Mouse (Mus musculus): ENCODE measurements around the gene Trpc7. TPM values are rescaled to one million over a fixed set of nuclear protein-coding genes. Genes with fewer than 3 reads are reported as not detected.

Gene Trpc7
- 0.07 TPM in 1 of 2 replicates, not detected in the other for polyA plus RNA-seq (2016; fragmentation: Nextera tagmentation; extraction: Ambion mirVana)

DNA sequence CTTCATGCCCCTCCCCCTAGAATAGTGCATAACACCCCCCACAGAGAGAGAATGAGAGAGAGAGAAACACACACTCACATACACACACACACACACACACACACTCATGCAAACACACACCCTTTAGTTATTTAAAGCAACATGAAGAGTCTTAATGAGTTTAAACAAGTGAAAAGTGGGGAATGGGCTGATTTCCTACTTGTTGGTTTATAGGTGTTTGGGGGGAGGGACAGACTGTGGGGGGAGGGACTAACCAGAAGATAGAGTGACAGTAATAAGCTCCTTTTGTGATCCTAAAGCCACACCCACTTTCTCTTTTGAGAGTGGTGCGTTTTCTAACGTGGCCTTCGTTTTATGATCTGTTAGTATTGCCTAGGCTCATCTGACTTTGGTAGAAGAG is at the start of gene Trpc7:
Gene Trpc7 (minus strand): TSS at position 101 of the 400 bp plus-strand sequence.
- H3K4me1 ChIP-seq (replicated peaks): peaks cover 15% of the 10 kb centered on the region
- peaks cover 5% of the 10 kb centered on the region; the same call in 1 of the 2 replicates for H3K27me3 ChIP-seq (ENCODE audit: insufficient read depth, poor library complexity, severe bottlenecking)
- 87% methylated on average over 3 of the region's 3 CpGs for WGBS
- no peaks in the 10 kb centered on the region for H3K9me3 ChIP-seq
- H3K4me3 ChIP-seq: peak within 1 kb of the TSS; percentile 22; the same call in 1 of the 2 replicates
- no peak within 1 kb of the TSS for H3K27ac ChIP-seq
- H3K36me3 ChIP-seq: no peaks in the 10 kb centered on the region
- no peak for DNase-seq (ENCODE audit: low spot score)

DNA sequence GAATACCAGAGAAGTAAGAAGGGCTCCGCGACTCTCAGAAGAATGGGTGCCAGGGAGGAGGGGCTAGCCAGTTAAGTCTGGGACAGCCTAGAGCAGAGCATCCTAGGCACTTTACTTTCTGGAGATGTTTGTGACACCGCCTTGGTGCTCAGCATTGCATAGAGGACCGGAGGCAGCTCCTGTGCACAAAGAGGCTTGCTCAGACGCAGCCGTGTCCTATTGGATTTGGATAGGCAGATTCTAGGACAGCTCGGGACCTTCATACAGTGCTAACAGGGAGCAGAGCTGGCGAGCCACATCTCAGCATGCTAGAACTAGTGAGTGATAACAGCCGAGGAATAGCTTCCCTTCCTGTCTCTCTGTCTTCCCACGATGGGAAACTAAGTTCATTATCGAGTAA is 43.5 kb upstream of the Trpc7 start:
- DNase-seq (ENCODE audit: low spot score): no peak
- no peaks in the 10 kb centered on the region for H3K4me1 ChIP-seq (replicated peaks)
- H3K27ac ChIP-seq: no peak overlapping the region
- 88% methylated on average over 11 of the region's 11 CpGs for WGBS
- H3K4me3 ChIP-seq: no peak overlapping the region
- H3K27me3 ChIP-seq (ENCODE audit: insufficient read depth, poor library complexity, severe bottlenecking): no peaks in the 10 kb centered on the region
- no peaks in the 10 kb centered on the region for H3K36me3 ChIP-seq
- no peaks in the 10 kb centered on the region for H3K9me3 ChIP-seq

GRCm38 (mm10) chr13:56933832-56934510 is 38.2 kb upstream of the Trpc7 start:
- H3K4me1 ChIP-seq (replicated peaks): no peaks in the 10 kb centered on the region
- H3K9me3 ChIP-seq: 0 out of 2 replicates have a peak, but pooled peaks cover 5% of the 10 kb centered on the region
- no peak overlapping the region for H3K4me3 ChIP-seq
- no peaks in the 10 kb centered on the region for H3K36me3 ChIP-seq
- no peak for DNase-seq (ENCODE audit: low spot score)
- no peaks in the 10 kb centered on the region for H3K27me3 ChIP-seq (ENCODE audit: insufficient read depth, poor library complexity, severe bottlenecking)
- no peak overlapping the region for H3K27ac ChIP-seq
- 71% methylated on average over 11 of the region's 11 CpGs for WGBS

DNA sequence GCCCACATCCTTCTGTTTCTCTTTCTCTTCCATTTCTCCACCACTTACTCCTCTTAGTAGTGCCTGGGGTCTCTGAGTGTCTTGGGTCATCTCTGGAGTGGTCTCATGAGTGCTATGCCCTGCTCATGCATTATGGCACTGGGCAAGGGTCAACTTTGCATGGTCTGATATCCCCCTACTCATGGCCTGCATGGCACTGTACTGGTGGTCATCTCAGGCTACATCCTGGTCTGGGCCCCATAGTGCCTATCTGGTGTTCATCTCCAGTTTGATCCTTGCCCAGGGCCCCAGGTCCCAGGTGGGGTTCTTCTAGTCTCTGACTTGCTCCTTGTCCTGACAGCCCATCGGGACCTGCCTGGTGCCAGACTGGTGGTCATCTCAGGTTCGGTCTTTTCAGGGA is 34.6 kb upstream of the Trpc7 start:
- WGBS: 94% methylated on average over 2 of the region's 2 CpGs
- Histone ChIP-seq H3K27ac (no peak overlapping the region), H3K27me3 (ENCODE audit: insufficient read depth, poor library complexity, severe bottlenecking) (no peaks in the 10 kb centered on the region), H3K4me3 (no peak overlapping the region), H3K4me1 (replicated peaks) (no peaks in the 10 kb centered on the region), H3K9me3 (0 out of 2 replicates have a peak, but pooled peaks cover 5% of the 10 kb centered on the region), H3K36me3 (no peaks in the 10 kb centered on the region)
- no peak for DNase-seq (ENCODE audit: low spot score)

- 88% methylated on average over 2 of the region's 2 CpGs for WGBS
- Histone ChIP-seq H3K9me3 (no peaks in the 10 kb centered on the region), H3K36me3 (no peaks in the 10 kb centered on the region), H3K27ac (no peak overlapping the region), H3K4me3 (no peak overlapping the region), H3K27me3 (ENCODE audit: insufficient read depth, poor library complexity, severe bottlenecking) (no peaks in the 10 kb centered on the region), H3K4me1 (replicated peaks) (no peaks in the 10 kb centered on the region)
- no peak for DNase-seq (ENCODE audit: low spot score)
Observed at GRCm38 (mm10) chr13:56922976-56923375, 27.2 kb upstream of the Trpc7 start.

GRCm38 (mm10) chr13:56921251-56921650 is 25.5 kb upstream of the Trpc7 start:
- Histone ChIP-seq H3K9me3 (no peaks in the 10 kb centered on the region), H3K36me3 (no peaks in the 10 kb centered on the region), H3K27me3 (ENCODE audit: insufficient read depth, poor library complexity, severe bottlenecking) (no peaks in the 10 kb centered on the region), H3K27ac (no peak overlapping the region), H3K4me3 (no peak overlapping the region), H3K4me1 (replicated peaks) (no peaks in the 10 kb centered on the region)
- WGBS: 68% methylated on average over 3 of the region's 3 CpGs
- no peak for DNase-seq (ENCODE audit: low spot score)

GRCm38 (mm10) chr13:56914721-56915120 is 18.9 kb upstream of the Trpc7 start:
- 87% methylated on average over 7 of the region's 7 CpGs for WGBS
- Histone ChIP-seq H3K27me3 (ENCODE audit: insufficient read depth, poor library complexity, severe bottlenecking) (no peaks in the 10 kb centered on the region), H3K27ac (no peak overlapping the region), H3K4me3 (no peak overlapping the region), H3K9me3 (no peaks in the 10 kb centered on the region), H3K36me3 (no peaks in the 10 kb centered on the region), H3K4me1 (replicated peaks) (peaks cover 3% of the 10 kb centered on the region; the same call in 1 of the 2 replicates)
- no peak for DNase-seq (ENCODE audit: low spot score)

DNA sequence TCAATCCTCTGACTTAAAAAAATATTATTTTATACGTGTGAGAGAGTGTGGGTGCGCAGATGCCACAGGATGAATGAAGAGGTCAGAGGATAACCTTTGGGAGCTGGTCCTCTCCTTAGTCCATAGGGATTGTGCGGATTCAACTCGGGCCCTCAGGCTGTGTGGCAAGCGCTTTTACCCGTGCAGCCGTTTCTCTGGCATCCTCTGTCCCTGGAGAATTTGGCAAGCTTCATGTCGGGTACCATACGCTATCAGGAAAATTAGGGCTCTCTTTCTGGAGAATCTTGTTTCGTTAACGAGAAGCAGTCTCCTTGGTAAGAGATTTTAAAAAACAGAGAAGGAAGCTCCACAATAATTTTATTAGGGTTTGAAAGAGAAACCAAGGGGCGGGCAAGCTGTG is 15.3 kb upstream of the Trpc7 start:
- WGBS: 87% methylated on average over 12 of the region's 12 CpGs
- no peak for DNase-seq (ENCODE audit: low spot score)

GRCm38 (mm10) chr13:56895386-56895785 is 407 bp downstream of the Trpc7 start:
- peaks cover 19% of the 10 kb centered on the region for H3K4me1 ChIP-seq (replicated peaks)
- H3K9me3 ChIP-seq: no peaks in the 10 kb centered on the region
- peaks cover 5% of the 10 kb centered on the region; the same call in 1 of the 2 replicates for H3K27me3 ChIP-seq (ENCODE audit: insufficient read depth, poor library complexity, severe bottlenecking)
- peak overlapping the region; percentile 22; the same call in 1 of the 2 replicates for H3K4me3 ChIP-seq
- 3% methylated on average over 17 of the region's 17 CpGs for WGBS
- no peaks in the 10 kb centered on the region for H3K36me3 ChIP-seq
- H3K27ac ChIP-seq: no peak overlapping the region
- DNase-seq (ENCODE audit: low spot score): peak; percentile 76

More for the DNA sequence above, 15.3 kb upstream of the Trpc7 start:
- H3K27ac ChIP-seq: no peak overlapping the region
- H3K4me3 ChIP-seq: no peak overlapping the region
- no peaks in the 10 kb centered on the region for H3K27me3 ChIP-seq (ENCODE audit: insufficient read depth, poor library complexity, severe bottlenecking)
- no peaks in the 10 kb centered on the region for H3K9me3 ChIP-seq
- peaks cover 7% of the 10 kb centered on the region; the same call in 1 of the 2 replicates for H3K4me1 ChIP-seq (replicated peaks)
- H3K36me3 ChIP-seq: no peaks in the 10 kb centered on the region

GRCm38 (mm10) chr13:56894543-56894942 is 1.2 kb downstream of the Trpc7 start:
- DNase-seq (ENCODE audit: low spot score): no peak
- 85% methylated on average over 5 of the region's 5 CpGs for WGBS

GRCm38 (mm10) chr13:56889888-56890287 is 5.9 kb downstream of the Trpc7 start:
- H3K4me3 ChIP-seq: no peak overlapping the region
- H3K27ac ChIP-seq: no peak overlapping the region
- no peaks in the 10 kb centered on the region for H3K27me3 ChIP-seq (ENCODE audit: insufficient read depth, poor library complexity, severe bottlenecking)
- H3K36me3 ChIP-seq: no peaks in the 10 kb centered on the region
- DNase-seq (ENCODE audit: low spot score): peak; percentile 7
- WGBS: 42% methylated on average over 7 of the region's 7 CpGs
- no peaks in the 10 kb centered on the region for H3K9me3 ChIP-seq
- peaks cover 23% of the 10 kb centered on the region for H3K4me1 ChIP-seq (replicated peaks)

More at GRCm38 (mm10) chr13:56894543-56894942, 1.2 kb downstream of the Trpc7 start:
- no peaks in the 10 kb centered on the region for H3K36me3 ChIP-seq
- H3K27ac ChIP-seq: no peak overlapping the region
- no peak overlapping the region for H3K4me3 ChIP-seq
- H3K4me1 ChIP-seq (replicated peaks): peaks cover 28% of the 10 kb centered on the region
- no peaks in the 10 kb centered on the region for H3K9me3 ChIP-seq
- H3K27me3 ChIP-seq (ENCODE audit: insufficient read depth, poor library complexity, severe bottlenecking): peaks cover 5% of the 10 kb centered on the region; the same call in 1 of the 2 replicates

- 89% methylated on average over 12 of the region's 12 CpGs for WGBS
- DNase-seq (ENCODE audit: low spot score): no peak
- H3K4me1 ChIP-seq (replicated peaks): no peaks in the 10 kb centered on the region
- H3K36me3 ChIP-seq: no peaks in the 10 kb centered on the region
- H3K9me3 ChIP-seq: no peaks in the 10 kb centered on the region
- no peaks in the 10 kb centered on the region for H3K27me3 ChIP-seq (ENCODE audit: insufficient read depth, poor library complexity, severe bottlenecking)
- H3K4me3 ChIP-seq: no peak overlapping the region
- no peak overlapping the region for H3K27ac ChIP-seq
Observed at GRCm38 (mm10) chr13:56882931-56883330, 12.9 kb downstream of the Trpc7 start.

GRCm38 (mm10) chr13:56864567-56864966 is 31.2 kb downstream of the Trpc7 start:
- Histone ChIP-seq H3K4me1 (replicated peaks) (peaks cover 11% of the 10 kb centered on the region), H3K27me3 (ENCODE audit: insufficient read depth, poor library complexity, severe bottlenecking) (no peaks in the 10 kb centered on the region), H3K9me3 (no peaks in the 10 kb centered on the region), H3K36me3 (no peaks in the 10 kb centered on the region), H3K4me3 (no peak overlapping the region), H3K27ac (no peak overlapping the region)
- DNase-seq (ENCODE audit: low spot score): no peak
- WGBS: 82% methylated on average over 6 of the region's 6 CpGs

Measured in hindbrain, embryonic 10.5 days (tissue).